Mouse (Mus musculus): ENCODE data around the gene Irx6.
A peak's percentile ranks its signal among the peaks of the same experiment; 100 is the strongest.

Irx6 gene

GRCm38 (mm10) chr8:92674244-92675128 is at the start of gene Irx6:
TSS of gene Irx6 (plus strand) at chr8:92674288.
- DNase-seq = peak; percentile 62

DNA sequence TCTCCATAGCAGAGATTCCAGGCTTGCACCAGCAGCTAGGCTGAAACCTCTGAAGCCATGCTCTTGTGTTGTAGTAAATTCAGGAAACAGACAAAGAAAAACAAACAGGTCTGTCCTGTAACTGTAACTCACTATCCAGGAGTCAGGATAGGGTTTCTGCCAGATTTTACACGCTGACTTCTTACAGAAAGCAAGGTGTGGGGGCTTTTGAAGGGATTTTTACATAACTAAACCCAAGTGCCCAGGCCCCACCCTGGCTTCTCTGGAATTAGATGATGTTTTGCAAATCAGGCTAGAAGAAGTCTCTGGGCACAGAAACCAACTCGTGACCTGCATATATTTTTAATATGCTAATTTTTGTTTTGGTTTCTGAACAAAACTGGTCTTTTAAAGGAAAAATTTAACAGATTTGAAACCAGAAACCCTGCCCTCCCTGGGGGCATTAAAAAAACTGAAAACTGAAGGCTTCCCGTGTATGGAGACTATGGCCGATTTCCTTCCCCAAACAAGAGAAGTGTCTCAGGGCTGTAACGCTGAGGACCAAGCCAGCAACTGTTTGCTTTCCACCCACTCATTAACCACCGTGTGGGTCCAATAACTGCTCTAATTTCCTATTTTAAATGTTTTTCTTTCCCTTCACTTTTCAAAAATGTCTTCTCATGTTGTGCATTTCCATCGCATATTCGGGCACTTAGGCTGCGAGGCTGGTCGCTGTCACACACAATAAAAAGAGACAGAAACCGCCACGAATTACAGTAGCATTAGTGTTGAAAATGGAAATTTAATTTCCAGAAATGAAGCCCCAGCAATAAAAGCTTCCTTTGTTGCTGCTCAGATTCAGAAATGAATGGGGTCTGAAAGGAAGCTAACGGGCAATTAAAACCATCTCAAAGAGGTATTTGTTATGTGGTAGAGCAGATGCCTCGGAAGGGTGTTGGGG is 45.1 kb upstream of the Irx6 start:
- peak; percentile 31 for DNase-seq

- DNase-seq = no peak
These were observed 40.9 kb upstream of the Irx6 start for GRCm38 (mm10) chr8:92633199-92633598.

DNA sequence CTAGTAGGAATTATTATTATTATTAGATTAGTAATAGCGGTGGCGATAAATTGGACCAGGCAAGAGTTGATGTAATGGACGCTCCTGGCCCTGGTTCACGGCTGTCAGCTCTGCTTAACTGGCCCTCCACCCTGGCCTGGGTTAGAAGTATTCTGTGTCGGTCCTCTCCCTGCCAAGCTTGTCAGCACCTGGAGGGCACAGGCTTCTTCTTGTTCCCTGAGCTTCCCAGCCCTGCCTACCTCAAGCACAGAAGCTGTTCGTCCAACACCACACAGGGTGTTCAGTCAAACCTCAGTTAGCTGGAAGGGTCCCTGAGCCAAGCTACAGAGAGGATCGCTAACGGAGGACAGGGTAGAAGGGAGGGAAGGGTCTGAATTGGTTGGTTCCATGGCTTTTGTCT is 33.3 kb upstream of the Irx6 start:
- no peak for DNase-seq

DNA sequence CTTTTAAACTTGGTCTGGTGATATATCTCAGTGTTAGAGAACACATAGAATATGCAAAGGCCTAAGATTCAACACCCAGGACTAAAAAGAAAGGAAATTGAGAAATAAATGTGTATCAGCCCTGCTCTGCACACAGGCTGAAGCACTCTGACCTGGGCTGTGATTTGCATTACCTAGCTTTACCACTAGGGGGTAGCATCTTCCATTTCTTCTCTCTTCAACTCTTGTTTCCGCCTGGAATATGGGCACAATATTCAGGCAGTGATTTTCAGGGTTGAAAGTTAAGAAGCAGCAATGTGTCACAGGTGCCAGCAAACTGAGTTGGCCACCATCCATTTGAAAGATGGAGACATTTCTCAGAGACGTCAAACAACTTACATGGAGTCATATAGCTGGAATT is 27.5 kb upstream of the Irx6 start:
- DNase-seq = peak; percentile 41

GRCm38 (mm10) chr8:92664207-92664606 is 9.9 kb upstream of the Irx6 start:
- DNase-seq = no peak

DNA sequence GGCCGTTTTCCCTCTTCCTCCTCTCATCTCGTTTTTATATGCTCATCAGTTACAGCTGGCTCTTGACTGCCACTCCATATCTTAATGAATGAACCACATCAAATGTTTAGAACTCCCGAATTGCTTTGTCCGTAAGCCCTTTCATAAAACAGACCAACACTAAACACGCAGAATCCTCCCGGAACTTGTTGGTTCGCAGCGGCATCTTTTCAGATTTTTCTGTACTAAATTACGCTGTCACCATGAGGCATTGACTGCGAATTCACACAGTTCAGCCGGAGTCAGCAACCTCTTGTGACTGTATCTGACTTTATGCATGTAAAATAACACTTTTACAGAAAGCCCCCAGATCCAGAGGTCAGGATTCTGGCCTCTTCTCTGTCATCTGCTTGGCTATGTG is 3.9 kb upstream of the Irx6 start:
- DNase-seq = no peak

- no peak for DNase-seq
These were observed 3.4 kb upstream of the Irx6 start for GRCm38 (mm10) chr8:92670656-92671195.

DNA sequence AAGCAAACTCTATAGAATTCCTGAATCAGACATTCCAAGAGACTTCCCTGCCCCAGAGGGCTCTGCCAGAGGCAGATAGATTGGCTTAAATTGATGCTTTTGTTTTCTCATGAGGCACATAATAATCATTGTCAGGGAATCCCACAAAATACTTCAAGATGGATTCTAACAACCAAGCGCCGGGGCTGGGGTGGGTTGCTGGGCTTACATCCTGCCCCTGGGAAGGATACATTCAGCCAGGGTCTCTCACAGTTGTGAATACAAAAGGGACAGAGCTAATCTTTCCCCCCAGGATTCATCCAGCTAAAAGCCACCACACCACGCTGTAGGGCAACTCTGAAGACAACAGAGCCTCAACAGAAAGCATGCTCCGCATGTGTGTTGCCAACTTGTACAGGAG is 2.2 kb upstream of the Irx6 start:
- no peak for DNase-seq

DNA sequence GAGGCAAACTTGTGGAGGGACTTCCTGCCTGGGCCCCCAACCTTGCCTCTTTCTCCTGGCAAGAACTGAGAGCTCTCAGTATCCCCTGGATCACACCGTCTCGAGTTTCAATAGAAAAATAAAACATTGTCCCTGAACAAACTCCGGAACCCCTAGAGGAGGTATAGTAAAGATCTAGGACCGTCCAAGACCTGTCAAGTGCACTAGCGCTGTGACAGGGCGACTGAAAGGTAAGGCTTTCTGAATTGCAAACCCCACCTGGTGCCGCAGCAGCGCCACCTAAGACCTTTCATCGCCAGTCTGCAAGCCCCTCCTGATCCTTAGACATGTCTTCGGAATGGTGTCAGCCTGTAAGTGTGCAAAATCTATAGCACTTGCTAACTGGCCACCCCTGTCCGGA is 987 bp upstream of the Irx6 start:
- DNase-seq = peak; percentile 25

GRCm38 (mm10) chr8:92673555-92674243 is 389 bp upstream of the Irx6 start:
- peak; percentile 85 for DNase-seq

DNA sequence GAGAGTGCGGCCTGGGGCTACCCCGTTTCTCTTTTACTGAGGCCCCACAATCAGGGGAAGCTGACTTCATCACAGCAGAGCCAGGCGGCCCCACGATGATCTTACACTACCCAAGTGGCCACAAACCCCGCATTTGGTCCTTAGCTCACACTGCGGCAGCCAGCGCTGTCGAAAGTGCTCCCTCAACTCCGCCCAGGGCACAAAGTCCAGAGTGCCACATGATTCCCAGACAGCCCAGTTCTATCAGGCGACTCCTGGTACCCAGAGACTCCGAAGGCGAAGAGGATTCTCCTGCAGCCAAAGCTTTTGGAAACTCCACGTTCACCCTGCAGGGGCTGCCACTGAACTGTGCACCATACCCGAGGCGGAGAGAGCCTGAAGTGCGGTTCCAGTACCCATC is 4.3 kb downstream of the Irx6 start:
- peak; percentile 30 for DNase-seq

DNA sequence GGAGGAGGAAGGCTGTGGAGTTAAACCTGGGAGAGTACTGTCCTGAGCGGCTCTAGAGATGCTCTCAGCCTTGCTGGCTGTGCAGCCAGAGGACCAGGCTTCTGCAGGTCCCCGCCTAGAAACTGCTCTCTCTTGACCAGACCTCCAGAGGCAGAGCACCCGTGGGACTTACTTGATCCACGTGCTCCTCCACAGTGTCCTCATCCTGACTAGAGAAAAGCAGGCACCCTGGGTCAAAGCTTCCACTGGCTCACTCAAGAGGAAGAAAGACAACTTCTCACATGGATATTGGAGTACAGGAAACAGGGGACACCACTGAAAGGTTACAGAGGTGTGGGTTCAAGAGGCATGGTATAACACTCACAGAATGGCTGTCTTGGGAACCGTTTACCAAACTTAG is 23.3 kb downstream of the Irx6 start:
- DNase-seq = no peak

- DNase-seq = no peak
These were observed 24.3 kb downstream of the Irx6 start for GRCm38 (mm10) chr8:92698411-92698810.

- DNase-seq = no peak
These were observed 25.9 kb downstream of the Irx6 start for GRCm38 (mm10) chr8:92699922-92700540.

DNA sequence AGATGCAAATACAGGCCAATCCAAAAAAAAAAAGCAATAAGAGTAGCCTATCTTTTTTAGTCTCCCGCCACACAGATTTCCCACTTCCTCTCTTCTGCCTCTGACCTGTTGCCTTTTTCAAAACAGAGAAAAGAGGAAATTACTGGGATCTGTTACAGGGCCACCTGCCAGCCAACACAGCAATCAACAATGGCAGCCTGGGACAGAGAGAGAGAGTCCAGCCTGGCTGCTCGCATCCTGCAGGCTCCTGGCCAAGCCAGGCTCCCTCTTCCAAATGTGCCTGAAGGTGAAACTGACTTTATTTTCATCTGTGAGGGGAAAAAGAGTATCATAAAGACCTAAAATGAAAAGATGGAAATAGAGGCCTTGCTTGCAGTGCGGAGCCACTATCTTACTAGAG is 29.3 kb downstream of the Irx6 start:
- DNase-seq = no peak

DNA sequence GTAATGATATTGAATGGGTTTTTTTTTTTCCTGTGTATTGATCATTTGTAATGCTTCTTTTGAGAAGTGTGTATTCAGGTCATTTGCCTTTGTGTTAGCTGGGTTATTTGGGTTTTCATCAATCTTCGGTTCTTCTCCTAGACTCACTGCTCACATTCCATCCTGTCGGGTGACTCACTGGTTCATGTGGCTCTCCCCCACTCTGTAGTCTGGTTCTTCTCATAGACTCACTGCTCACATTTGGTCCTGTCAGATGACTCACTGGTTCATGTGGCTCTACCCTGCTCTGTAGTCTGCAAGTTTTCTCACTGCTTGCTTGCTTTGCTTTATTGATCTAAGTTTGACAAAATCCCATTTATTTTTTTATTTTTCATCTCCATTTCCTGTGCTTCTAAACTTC is 32.2 kb downstream of the Irx6 start:
- DNase-seq = no peak

GRCm38 (mm10) chr8:92713286-92713685 is 39.2 kb downstream of the Irx6 start:
- DNase-seq = no peak

GRCm38 (mm10) chr8:92717418-92717817 is 43.3 kb downstream of the Irx6 start:
- no peak for DNase-seq

DNA sequence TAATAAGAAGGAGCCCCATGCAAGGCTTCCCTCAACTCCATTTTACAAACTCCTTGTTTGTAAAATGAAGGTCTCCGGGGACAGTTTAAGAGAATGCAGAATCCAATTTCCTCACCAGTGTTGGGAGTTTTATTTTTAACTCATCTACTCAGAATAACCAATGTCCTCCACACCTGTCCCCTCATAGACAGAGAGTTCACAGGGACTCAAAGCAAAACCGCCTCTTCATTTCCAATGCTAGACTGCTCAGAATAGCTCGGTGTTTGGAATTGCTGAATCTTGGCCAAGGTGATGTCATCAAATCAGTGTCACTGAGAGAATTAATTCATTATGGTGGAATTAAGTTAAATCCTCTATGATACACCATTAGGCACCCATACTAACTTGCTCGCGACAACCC is 44.0 kb downstream of the Irx6 start:
- no peak for DNase-seq

DNA sequence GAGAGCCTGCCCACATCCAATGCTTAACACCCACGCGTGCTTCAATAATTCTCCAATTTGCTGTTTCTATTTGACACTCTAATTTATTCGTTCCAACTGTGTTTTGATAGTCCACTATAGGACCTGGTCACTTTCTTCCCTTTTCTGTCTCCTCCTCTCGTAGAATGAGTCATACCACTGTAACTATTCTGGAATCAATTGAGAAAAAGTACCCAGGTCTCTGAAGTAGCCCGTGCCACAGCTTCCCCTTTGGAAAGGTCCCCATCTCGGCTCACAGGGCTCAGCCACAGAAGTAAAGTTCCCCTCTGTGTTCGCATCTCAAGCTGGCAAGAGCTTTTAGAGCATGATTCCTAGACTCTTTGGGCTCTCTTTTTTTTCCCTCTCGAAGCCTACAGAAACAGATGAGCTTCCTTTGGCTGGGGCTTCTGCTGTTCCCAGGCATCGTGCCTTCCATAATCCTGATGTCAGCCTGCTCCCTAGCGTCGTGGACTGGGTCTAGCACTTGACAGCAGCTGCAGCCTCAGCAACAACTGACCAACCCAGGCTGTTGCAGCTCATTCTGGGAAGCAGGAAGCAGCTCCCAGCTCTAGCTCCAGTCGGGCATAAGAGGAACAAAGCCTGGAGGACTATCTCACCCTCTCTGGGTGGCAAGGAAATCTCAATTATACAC is 47.3 kb downstream of the Irx6 start:
- DNase-seq = peak; percentile 87

- no peak for DNase-seq
These were observed 47.8 kb downstream of the Irx6 start for GRCm38 (mm10) chr8:92721936-92722321.

All from embryo, embryonic 11 days (tissue).